Mouse (Mus musculus): ENCODE measurements around the gene Lrp1. TPM values are rescaled to one million over a fixed set of nuclear protein-coding genes. Genes with fewer than 3 reads are reported as not detected.

The Lrp1 gene
- total RNA-seq, 2 experiments from 2014 or later, result 73.8 to 101 TPM

DNA sequence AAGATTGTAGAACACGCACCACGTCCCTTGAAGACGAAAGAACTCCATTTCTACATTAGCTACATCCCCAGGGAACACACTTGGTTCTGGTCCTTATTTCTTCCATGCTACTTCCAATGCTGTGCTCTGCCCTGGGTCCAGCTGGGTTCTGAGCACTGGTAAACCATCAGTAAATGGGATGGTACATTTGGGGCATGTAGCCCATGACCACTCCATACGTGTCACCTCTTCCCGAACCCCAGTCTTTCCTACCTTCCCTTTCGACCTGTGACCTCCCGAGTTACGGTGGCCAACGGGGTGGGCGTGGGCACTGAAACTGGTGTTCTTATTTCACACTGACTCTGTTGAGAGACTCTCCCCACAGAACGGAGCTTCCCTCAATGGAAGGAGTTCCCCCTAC, 21.7 kb downstream of the Lrp1 start:
- DNase-seq, result no peak
- intact Hi-C loops (cut with DNase I; ENCODE audit: low total_unique reads), result no loop called here

DNA sequence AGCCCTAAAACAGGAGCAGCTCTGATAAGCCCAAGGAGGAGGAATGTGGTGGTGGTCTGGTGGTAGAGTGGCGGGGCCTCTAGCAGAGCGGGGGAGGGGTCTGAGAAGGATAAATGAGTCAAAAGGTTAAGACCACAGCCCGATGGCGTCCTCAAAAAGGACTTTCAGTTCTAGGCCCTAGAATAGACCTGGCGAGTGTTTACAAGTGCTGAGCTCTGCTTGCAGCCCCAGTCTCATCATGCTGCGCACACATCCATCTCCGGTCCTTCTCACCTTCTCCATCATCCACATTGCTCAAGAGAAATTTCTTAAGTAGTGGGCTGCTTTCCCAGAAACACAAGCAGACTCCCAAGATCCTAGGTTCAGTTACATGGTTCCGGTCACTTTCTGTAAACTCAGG, 22.3 kb downstream of the Lrp1 start:
- intact Hi-C loops (cut with DNase I; ENCODE audit: low total_unique reads), result no loop called here
- no peak for DNase-seq

DNA sequence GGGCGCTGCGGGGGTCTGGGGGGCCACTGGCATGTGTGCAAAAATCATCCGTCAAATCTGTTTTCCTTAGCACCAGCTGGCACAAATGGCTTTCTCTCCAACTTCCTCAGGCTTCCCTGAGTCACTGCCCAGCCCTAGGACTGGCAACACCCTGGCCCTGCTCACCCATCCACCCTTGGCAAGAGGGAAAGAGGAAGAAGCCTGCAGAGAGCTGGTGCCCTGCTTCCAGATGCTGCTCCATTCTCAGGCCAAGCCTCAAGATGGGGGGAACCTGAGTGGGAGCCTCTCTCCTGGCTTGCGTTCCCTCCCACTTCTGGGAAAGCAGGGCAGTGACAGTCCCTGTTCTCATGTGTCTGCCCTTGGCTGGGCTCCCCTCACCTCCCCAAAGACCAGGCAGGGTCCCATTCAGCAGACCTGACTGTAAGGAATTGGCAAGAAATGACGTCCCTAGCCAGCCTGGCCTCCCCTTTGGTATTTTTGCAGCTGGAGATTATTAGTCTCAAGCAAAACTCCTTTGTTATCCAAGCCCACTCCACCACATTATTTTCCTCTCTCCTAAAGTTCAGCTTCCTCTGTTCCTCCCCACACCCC, 23.5 kb downstream of the Lrp1 start:
- intact Hi-C loops (cut with DNase I; ENCODE audit: low total_unique reads), result no loop called here
- DNase-seq, result peak; percentile 43

DNA sequence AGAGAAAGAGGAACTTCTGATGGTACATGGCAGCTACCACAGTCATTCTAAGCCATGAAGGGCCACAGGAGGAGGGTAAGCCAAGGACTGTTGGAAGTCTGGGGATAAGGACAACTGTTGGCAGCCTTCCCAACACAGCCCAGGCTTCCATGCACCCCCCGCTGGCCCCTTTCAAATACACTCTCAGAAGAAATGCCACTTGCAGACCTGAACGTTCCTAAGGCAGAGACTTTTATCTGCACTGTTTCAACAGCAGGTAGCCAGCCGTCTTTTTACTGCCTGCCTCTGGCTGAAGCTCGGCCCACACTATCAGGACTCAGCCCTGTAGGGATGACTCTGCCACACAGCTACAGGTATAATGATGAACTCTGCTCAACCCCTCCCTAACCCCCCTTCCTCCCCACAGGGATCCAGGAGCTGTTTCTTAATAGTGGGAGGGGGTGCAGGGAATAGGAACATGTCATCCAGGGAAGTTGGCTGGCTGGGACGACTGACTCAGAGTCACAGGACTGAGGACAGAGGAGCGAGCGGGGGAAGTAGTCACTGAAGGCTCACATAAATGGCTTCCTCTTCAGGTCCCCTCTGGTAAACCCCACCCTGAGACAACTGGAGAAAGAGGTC, 24.5 kb downstream of the Lrp1 start:
- intact Hi-C loops (cut with DNase I; ENCODE audit: low total_unique reads), result no loop called here
- DNase-seq, result peak; percentile 48

DNA sequence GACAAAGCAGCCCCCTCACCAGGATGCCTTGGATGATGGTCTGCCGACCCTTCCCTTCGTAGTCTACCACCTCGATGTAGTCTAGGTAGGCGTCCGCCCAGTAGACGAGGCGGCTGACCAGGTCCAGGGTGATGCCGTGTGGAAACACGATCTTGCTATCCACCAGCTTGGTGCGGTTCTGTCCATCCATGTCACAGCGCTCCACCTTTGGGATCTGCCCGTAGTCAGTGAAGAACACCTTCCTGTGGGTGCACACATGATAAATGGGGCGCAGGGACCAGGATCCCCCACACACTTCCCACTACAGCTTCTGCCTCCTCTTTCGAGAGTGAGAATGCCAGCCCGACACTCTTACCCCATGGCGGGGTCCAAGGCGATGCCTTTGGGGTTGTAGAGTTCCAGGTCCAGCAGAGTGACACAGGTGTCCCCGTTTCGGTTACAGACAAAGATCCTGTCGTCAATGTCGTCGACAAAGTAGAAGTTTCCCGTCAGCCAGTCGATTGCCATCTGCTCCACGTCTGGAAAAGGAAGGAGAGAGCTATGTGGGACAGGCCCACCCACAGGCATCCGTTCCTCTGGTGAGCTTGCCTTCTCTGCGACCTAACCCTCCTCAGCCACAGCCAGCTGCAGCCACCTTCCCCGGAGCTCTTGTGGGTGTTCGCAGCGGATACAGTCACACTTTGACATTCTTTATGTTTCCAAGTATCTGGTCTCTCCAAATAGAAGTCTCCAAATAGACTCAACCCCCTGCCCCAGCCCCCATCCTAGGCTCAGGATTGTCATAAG, 25.8 kb downstream of the Lrp1 start:
- no peak for DNase-seq
- intact Hi-C loops (cut with DNase I; ENCODE audit: low total_unique reads), result no loop called here

DNA sequence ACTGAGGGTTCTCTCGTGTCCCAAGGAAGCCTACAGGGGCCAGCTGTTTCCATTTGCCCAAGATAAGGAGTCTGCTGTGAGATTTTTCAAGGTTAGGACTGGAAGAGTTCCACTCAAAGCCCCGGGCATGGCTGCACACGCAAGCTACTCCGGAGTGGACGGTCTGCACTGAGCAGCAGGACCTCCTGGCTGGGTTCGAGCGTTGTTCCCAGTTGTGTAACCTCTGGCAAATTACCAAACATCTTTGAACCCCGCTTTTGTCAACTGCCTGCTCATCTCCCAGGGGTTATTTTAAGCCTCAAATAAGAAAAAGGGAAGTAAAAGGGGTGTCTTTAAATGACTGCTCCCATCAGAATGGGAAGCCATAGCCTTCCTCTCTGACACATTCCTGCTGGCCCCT, 26.5 kb downstream of the Lrp1 start:
- intact Hi-C loops (cut with DNase I; ENCODE audit: low total_unique reads), result no loop called here
- DNase-seq, result no peak

DNA sequence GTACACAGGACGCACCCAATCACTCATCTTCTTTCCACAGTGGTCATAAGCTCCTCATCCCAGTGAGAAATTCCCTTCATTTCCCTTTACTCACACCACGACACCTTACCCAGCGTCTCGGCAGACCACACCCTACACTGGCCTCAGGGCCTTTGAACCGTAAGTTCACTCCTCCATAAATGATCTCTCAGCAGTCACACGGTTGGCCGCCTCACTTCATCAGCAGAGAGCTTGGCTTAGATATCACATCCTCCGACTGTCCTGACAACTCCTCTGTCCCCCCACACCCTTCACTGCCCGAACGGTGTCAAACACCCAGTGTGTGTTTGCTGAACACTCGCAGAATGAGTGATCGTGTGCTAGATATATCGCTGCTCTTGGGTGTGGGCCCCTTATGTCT, 28.1 kb downstream of the Lrp1 start:
- no peak for DNase-seq
- intact Hi-C loops (cut with DNase I; ENCODE audit: low total_unique reads), result no loop called here

DNA sequence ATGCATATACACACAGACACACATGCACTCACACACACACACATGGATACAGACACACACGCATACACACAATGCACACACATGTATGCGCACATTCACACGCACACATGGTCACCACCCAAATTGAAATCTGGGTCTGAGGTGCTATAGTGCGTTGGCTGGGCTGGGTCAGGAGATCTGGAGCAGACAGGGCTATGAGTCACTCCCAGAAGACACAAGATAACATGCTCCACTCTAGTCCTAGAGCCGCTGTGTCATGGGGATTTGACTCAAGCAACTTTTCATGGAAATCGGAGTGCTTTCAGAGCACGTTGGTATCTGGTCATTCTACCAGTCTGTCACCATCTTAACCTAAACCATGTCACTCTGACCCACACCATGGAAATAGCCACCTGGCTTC, 28.5 kb downstream of the Lrp1 start:
- intact Hi-C loops (cut with DNase I; ENCODE audit: low total_unique reads), result no loop called here
- no peak for DNase-seq

DNA sequence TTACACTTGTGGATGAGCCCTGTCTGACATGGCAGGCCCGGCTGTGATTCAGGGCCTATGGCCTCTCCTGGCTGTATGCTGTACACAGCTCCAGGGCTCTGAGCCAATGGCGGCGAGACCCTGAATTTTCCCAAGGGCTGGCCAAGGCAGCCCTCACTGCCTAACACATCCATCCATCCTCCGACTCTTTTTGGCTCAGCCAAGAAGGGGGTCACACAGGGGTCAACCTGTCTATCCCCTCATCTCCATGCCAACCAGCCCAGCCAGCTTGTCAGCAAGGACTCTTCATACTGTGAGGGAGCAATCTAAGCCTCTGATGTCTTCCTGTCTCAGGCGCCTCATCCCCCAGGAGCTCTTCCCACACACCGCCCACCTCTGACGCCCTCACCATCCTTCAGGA, 29.4 kb downstream of the Lrp1 start:
- no peak for DNase-seq
- intact Hi-C loops (cut with DNase I; ENCODE audit: low total_unique reads), result no loop called here

DNA sequence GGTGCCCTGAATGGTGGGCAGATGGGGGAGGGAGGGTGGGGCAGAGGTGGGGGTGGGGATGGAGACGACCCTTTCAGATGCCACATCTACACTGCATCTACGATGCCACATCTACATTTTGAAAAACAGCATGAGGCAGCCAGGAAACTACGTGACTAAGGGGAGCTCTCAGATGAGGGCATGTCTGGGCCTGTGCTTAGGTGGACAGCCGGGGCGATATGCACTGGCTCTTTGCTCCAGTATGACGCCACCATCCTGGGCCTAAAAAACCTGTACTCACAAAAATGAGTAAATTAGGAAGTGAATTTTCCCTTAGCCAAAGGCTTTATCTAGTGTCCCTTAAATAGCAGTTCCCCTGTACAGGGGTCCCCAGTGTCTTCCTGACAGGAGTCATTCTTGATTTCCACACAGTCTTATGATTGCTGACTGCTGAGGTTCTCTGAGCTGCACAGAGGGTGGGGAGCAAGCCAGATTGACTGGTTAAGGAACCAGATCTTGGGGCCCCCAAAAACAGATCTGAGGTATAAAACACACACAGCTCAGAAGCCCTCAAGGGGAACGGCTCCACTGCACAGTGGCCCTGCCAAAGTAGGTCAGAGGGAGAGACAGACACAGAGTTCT, 30.0 kb downstream of the Lrp1 start:
- intact Hi-C loops (cut with DNase I; ENCODE audit: low total_unique reads), result no loop called here
- DNase-seq, result no peak

DNA sequence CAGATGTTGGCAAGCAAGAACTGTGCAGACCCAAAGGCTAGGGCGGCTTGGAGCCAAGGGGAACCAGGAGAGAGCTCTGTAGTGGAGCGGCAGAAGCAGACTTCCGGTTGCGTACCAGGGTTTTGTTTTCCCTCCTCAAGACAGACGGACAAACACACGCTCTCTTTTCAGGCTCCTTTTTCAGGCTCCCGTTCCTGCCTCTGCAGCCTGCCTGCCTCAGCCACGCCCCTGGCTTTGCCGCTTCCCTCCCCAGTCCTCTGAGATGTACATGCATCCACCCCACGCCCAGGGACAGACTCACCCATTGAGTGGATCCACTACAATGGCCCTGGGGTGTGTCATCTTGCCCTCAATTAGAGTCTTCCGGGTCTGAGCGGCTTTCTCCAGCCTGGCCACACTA, 30.7 kb downstream of the Lrp1 start:
- intact Hi-C loops (cut with DNase I; ENCODE audit: low total_unique reads), result no loop called here
- DNase-seq, result no peak

DNA sequence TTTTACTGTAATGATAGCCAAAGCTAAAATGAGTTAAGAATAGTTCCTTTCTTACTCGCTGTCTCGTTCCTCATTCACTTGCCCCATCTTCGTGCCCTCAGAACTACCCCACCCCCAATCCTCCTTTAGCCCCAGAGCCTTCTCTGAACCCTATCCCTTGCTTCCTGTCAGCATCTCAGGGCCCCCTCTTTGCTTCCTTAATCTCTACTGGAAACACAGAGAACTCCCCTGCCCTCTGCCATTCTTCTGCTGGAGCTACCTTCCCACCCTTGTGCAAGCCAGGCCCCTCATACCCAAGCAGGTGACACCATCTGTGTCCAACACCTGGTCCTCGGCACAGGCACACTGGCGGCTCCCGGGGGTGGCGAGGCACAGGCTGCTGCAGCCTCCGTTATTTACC, 33.2 kb downstream of the Lrp1 start:
- no peak for DNase-seq
- intact Hi-C loops (cut with DNase I; ENCODE audit: low total_unique reads), result no loop called here

DNA sequence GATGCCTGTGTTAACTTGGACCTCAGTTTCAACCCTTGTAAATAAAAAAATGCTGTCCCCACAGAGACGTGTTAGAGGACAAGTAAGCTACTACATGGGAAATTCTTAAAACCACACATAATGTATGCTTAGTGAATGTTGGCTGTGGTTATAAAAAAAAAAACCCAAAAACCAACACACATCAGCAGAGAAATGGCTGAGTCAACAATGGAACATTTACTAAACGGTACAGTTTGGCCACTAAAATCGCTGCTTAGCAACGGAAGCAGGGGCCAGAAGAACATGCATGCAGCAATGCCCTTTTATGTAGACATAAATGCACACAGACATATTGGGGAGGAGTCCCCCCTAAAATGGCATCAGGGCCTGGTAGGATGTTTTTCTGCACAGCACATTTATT, 34.7 kb downstream of the Lrp1 start:
- intact Hi-C loops (cut with DNase I; ENCODE audit: low total_unique reads), result no loop called here
- DNase-seq, result no peak

DNA sequence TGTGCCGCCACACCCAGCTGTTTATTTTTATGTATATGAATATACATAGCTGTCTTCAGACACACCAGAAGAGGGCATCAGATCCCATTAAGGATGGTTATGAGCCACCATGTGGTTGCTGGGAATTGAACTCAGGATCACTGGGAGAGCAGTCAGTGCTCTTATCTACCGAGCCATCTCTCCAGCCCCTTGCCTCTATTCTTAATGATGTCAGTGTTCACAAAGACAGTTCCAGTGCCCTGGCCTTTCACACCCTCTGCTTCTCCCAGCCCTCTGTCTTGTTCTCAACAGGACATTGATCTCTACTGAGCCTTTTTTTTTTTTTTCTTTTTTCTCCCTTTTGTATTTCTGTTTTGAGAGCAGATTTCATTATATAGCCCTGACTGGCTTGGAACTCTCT, 35.4 kb downstream of the Lrp1 start:
- no peak for DNase-seq
- intact Hi-C loops (cut with DNase I; ENCODE audit: low total_unique reads), result no loop called here

DNA sequence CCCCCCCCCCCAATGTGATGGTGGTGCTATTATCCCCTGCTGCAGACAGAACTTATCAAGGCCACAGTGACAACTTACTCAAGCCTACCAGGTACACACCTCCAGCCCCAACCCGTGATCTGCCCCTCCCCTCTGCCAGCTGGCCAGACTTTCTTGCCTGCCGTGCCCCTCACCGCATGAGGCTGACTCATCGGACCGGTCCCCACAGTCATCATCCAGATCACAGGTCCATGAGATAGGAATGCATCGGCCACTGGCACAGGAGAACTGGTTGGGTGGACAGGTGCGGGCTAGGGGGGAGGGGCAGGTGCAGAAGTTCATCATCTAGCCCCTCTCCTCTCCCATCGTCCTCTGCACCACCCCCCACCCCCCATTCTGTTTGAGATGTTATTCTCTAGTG, 37.3 kb downstream of the Lrp1 start:
- no peak for DNase-seq
- intact Hi-C loops (cut with DNase I; ENCODE audit: low total_unique reads), result no loop called here

DNA sequence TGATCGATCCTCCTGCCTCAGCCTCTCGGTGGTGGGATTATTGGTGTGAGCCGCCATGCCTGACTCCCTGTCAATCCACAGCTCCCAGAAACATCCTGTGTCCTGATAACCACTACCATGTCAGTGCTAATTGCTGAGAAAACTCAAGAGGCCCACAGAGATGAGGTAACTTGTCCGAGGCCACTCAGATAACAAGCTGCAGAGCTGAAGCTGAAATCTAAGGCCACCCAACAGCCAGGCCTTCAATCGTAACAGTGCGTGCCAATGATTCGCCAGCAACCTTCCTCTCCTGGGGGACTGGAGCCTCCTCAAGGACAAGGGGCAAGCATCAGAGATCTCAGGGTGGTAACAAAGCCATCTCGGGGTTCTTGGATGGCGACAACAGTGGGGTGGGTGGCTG, 39.7 kb downstream of the Lrp1 start:
- intact Hi-C loops (cut with DNase I; ENCODE audit: low total_unique reads), result no loop called here
- no peak for DNase-seq

DNA sequence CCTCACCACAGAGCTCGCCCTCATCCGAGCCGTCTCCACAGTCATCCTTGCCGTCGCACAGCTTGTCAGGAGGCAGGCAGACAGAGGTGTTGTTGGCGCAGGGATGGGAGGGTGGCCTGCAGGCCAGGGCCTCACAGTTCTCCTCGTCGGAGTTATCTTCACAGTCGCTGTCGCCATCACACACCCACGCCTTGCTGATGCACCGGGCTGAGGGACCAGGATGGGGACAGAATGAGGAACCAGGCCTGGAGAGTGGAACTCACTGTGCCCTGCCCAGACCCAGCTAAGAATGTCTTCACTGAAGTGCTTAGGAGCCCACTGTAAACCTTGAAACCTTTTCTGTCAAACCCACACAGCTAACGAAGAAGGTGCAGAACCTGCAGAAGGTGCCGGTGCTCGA, 43.0 kb downstream of the Lrp1 start:
- DNase-seq, result no peak
- intact Hi-C loops (cut with DNase I; ENCODE audit: low total_unique reads), result no loop called here

DNA sequence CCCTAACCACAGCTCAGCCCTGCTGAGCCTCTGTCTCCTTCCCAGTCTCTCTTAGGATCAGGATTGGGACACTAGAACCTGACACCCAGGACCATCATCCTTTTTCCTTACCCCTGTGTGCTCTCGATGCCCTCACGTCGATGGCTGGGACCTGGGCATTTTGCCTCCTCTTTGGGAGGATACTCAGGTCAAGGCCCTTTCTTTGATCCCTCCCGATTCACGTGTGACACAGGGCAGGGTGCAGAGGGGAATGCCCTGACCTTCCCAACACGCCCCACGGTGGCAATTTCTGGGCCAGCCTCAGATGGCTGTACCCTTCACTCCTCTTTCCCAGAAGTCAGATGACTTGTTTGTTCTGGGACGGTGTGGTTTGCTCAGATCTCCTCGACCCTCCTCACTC, 43.8 kb downstream of the Lrp1 start:
- no peak for DNase-seq
- intact Hi-C loops (cut with DNase I; ENCODE audit: low total_unique reads), result no loop called here

DNA sequence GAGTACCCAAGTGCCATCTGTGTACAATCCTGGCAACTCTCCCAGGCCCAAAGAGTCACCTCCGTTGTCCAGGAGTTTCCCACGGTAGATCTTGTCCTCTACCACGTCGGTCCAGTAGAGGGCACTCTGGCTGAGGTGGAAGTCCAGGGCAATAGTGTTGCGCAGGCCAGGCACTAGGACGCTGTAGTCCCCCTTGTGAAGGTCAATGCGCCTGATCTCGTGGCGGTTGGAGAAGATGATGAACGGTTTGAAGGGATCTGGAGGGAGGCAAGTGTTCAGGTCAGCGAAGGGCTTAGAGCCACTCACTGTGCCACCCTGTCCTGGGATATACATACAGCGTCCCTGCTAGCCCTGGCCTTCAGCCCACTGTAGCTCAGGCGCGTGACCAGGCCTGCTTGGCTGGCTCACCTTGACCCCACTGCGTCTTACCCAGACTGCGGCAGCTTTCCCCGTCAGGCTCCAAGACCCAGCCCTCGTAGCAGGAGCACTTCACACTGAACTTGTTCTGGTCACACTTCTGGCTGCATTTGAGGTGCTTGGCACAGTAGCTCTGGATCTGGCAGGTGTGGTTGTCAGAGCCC, 44.5 kb downstream of the Lrp1 start:
- intact Hi-C loops (cut with DNase I; ENCODE audit: low total_unique reads), result no loop called here
- DNase-seq, result peak; percentile 72

DNA sequence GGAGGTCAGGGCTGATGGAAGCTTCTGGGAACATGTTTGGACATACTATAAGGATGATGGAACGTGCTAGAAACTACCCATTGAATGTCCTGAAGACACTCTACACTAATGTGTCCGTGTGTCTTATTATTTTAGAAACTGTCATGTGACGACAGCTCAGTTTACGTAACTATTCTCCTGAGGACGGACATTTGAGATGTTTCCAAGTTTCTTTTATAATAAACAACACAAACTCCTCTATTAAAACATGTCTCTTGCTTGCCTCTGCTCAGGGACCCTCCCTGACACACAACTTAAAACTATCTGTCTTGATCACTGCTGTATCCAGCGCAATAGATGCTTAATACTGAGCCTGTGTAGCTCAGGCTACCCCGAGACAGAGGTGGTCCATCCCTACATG, 45.2 kb downstream of the Lrp1 start:
- intact Hi-C loops (cut with DNase I; ENCODE audit: low total_unique reads), result loop anchor here (2.0 kb wide), 1 partner anchor 47 kb away; no protein-coding TSS in a partner anchor
- no peak for DNase-seq
